Mouse (Mus musculus) forebrain, embryonic 11.5 days (tissue): ENCODE measurements around the gene Dmc1. TPM values are rescaled to one million over a fixed set of nuclear protein-coding genes. Genes with fewer than 3 reads are reported as not detected.

Experiments
- ATAC-seq: fragments of 200-750 bp; cut with Nextera tagmentation; replicated peaks from 2 replicates; pipeline ENCODE4 v1.8.0; 2017; ENCODE audit warnings: moderate TSS enrichment; ENCODE audit not compliant: low FRiP score
- DNase-seq: peaks from one replicate; pipeline ENCODE4 v3.0.0-alpha.2; 2017; ENCODE audit warnings: low spot score
- H3K27ac ChIP-seq: fragments of 300-500 bp; sonication (generic); 2 replicates; pipeline ENCODE4 v1.5.1; 2014; ENCODE audit warnings: low read depth, low read length
- H3K27me3 ChIP-seq: fragments of 300-500 bp; sonication (generic); 2 replicates; pipeline ENCODE4 v1.6.1; 2014; ENCODE audit warnings: mild to moderate bottlenecking, low read length, mixed read lengths; ENCODE audit not compliant: control insufficient read depth, insufficient read depth
- H3K36me3 ChIP-seq: fragments of 300-500 bp; sonication (generic); 2 replicates; pipeline ENCODE4 v1.6.1; 2014; ENCODE audit warnings: mild to moderate bottlenecking, low read length, moderate library complexity, mixed read lengths; ENCODE audit not compliant: control insufficient read depth, insufficient read depth
- H3K4me1 ChIP-seq: fragments of 300-500 bp; sonication (generic); replicated peaks from 2 replicates; pipeline ENCODE4 v1.6.1; 2014; ENCODE audit warnings: low read length, mixed read lengths; ENCODE audit not compliant: control insufficient read depth, insufficient read depth
- H3K4me2 ChIP-seq: fragments of 300-500 bp; sonication (generic); 2 replicates; pipeline ENCODE4 v1.6.1; 2014; ENCODE audit warnings: low read depth, mild to moderate bottlenecking, low read length, moderate library complexity, mixed read lengths; ENCODE audit not compliant: severe bottlenecking
- H3K4me3 ChIP-seq: fragments of 300-500 bp; sonication (generic); 2 replicates; pipeline ENCODE4 v1.5.1; 2014; ENCODE audit warnings: low read depth, low read length
- H3K9ac ChIP-seq: fragments of 300-500 bp; sonication (generic); 2 replicates; pipeline ENCODE4 v1.6.1; 2014; ENCODE audit warnings: low read length
- H3K9me3 ChIP-seq: fragments of 300-500 bp; sonication (generic); 2 replicates; pipeline ENCODE4 v1.6.1; 2016; ENCODE audit warnings: low read length, mixed read lengths; ENCODE audit not compliant: control insufficient read depth
- WGBS: fragments of 180-500 bp; shearing (Covaris S2); extraction: QIAGEN DNeasy Blood & Tissue Kit; methylation state at CpG from one replicate; pipeline ENCODE4 v1.1.7; 2014; 5-methylcytosine and 5-hydroxymethylcytosine counted together
- polyA plus RNA-seq: library from polyadenylated mRNA; unstranded; fragments of >200 nt; fragmentation: Nextera tagmentation; extraction: Ambion mirVana; gene quantifications from 2 replicates; pipeline ENCODE4 v1.2.1, GENCODE M21; 2014

Gene Dmc1
- 1.5 and 1.6 TPM in 2 replicates for polyA plus RNA-seq

- Histone ChIP-seq H3K27me3 (peaks cover 5% of the 10 kb centered on the region; the same call in 1 of the 2 replicates), H3K27ac (no peak within 1 kb of the TSS)
Observed at GRCm38 (mm10) chr15:79604990-79605665, at the start of gene Dmc1. Gene Dmc1 (minus strand): TSS chr15:79605109.

GRCm38 (mm10) chr15:79651481-79651880, 46.6 kb upstream of the Dmc1 start:
- Histone ChIP-seq H3K9ac (no peak overlapping the region), H3K27ac (no peak overlapping the region), H3K4me1 (no peaks in the 10 kb centered on the region), H3K9me3 (no peaks in the 10 kb centered on the region), H3K27me3 (no peaks in the 10 kb centered on the region), H3K36me3 (no peaks in the 10 kb centered on the region), H3K4me3 (no peak overlapping the region), H3K4me2 (no peak overlapping the region)
- DNase-seq (no peak), ATAC-seq (no peak)
- 77% methylated on average over 4 of the region's 4 CpGs for WGBS

More at GRCm38 (mm10) chr15:79604990-79605665, at the start of gene Dmc1:
- H3K9ac ChIP-seq = peak within 1 kb of the TSS; percentile 14; the same call in 1 of the 2 replicates
- no peaks in the 10 kb centered on the region for H3K36me3 ChIP-seq
- peak within 1 kb of the TSS; percentile 12; the same call in 1 of the 2 replicates for H3K4me3 ChIP-seq
- ATAC-seq = no peak; the same call in 1 of the 2 replicates
- DNase-seq = peak; percentile 77
- no peaks in the 10 kb centered on the region for H3K9me3 ChIP-seq
- WGBS = 12% methylated on average over 36 of the region's 37 CpGs
- H3K4me2 ChIP-seq = peak within 1 kb of the TSS; percentile 41; the same call in 1 of the 2 replicates
- H3K4me1 ChIP-seq = no peaks in the 10 kb centered on the region

GRCm38 (mm10) chr15:79650569-79650968, 45.7 kb upstream of the Dmc1 start:
- Histone ChIP-seq H3K4me1 (no peaks in the 10 kb centered on the region), H3K27ac (no peak overlapping the region), H3K4me2 (no peak overlapping the region), H3K4me3 (no peak overlapping the region), H3K36me3 (no peaks in the 10 kb centered on the region), H3K9me3 (no peaks in the 10 kb centered on the region), H3K9ac (no peak overlapping the region), H3K27me3 (no peaks in the 10 kb centered on the region)
- no peak for ATAC-seq
- no peak for DNase-seq

- no peaks in the 10 kb centered on the region for H3K36me3 ChIP-seq
Observed at GRCm38 (mm10) chr15:79648130-79648529, 43.2 kb upstream of the Dmc1 start.

GRCm38 (mm10) chr15:79645483-79645882, 40.6 kb upstream of the Dmc1 start:
- Histone ChIP-seq H3K27ac (no peak overlapping the region), H3K9me3 (no peaks in the 10 kb centered on the region), H3K4me3 (no peak overlapping the region), H3K4me2 (no peak overlapping the region), H3K4me1 (no peaks in the 10 kb centered on the region), H3K27me3 (no peaks in the 10 kb centered on the region), H3K36me3 (no peaks in the 10 kb centered on the region), H3K9ac (no peak overlapping the region)
- ATAC-seq = no peak
- 88% methylated on average over 2 of the region's 2 CpGs for WGBS
- no peak for DNase-seq

More at GRCm38 (mm10) chr15:79648130-79648529, 43.2 kb upstream of the Dmc1 start:
- no peaks in the 10 kb centered on the region for H3K27me3 ChIP-seq
- no peak for DNase-seq
- H3K9me3 ChIP-seq = no peaks in the 10 kb centered on the region
- no peak overlapping the region for H3K4me2 ChIP-seq
- no peaks in the 10 kb centered on the region for H3K4me1 ChIP-seq
- no peak overlapping the region for H3K27ac ChIP-seq
- ATAC-seq = no peak
- H3K4me3 ChIP-seq = no peak overlapping the region
- WGBS = 89% methylated on average over 12 of the region's 12 CpGs
- no peak overlapping the region for H3K9ac ChIP-seq

GRCm38 (mm10) chr15:79641135-79641817, 36.4 kb upstream of the Dmc1 start:
- ATAC-seq = no peak
- no peak overlapping the region for H3K9ac ChIP-seq

GRCm38 (mm10) chr15:79630471-79630870, 25.6 kb upstream of the Dmc1 start:
- Histone ChIP-seq H3K27me3 (no peaks in the 10 kb centered on the region), H3K36me3 (peaks cover 3% of the 10 kb centered on the region; the same call in 1 of the 2 replicates), H3K9me3 (no peaks in the 10 kb centered on the region), H3K4me2 (no peak overlapping the region), H3K4me1 (no peaks in the 10 kb centered on the region), H3K9ac (no peak overlapping the region), H3K27ac (no peak overlapping the region), H3K4me3 (no peak overlapping the region)
- ATAC-seq (no peak), DNase-seq (no peak)
- WGBS = 74% methylated on average over 2 of the region's 2 CpGs

More at GRCm38 (mm10) chr15:79641135-79641817, 36.4 kb upstream of the Dmc1 start:
- Histone ChIP-seq H3K36me3 (no peaks in the 10 kb centered on the region), H3K4me3 (no peak overlapping the region), H3K9me3 (no peaks in the 10 kb centered on the region), H3K4me1 (no peaks in the 10 kb centered on the region), H3K27ac (no peak overlapping the region), H3K4me2 (no peak overlapping the region), H3K27me3 (no peaks in the 10 kb centered on the region)
- WGBS = 80% methylated on average over 12 of the region's 12 CpGs
- no peak for DNase-seq

GRCm38 (mm10) chr15:79619770-79620414, 15.0 kb upstream of the Dmc1 start:
- Histone ChIP-seq H3K27ac (no peak overlapping the region), H3K9me3 (no peaks in the 10 kb centered on the region), H3K4me3 (no peak overlapping the region), H3K4me1 (no peaks in the 10 kb centered on the region), H3K4me2 (no peak overlapping the region), H3K27me3 (no peaks in the 10 kb centered on the region), H3K36me3 (no peaks in the 10 kb centered on the region), H3K9ac (no peak overlapping the region)
- ATAC-seq = no peak
- DNase-seq = no peak
- WGBS = 83% methylated on average over 11 of the region's 11 CpGs
